Mouse (Mus musculus): ENCODE data around the gene Supt20. TPM values are rescaled to one million over a fixed set of nuclear protein-coding genes. Genes with fewer than 3 reads are reported as not detected.

Supt20 gene
- polyA plus RNA-seq, 1 experiment = 45.0 TPM

GRCm38 (mm10) chr3:54668141-54668540 is 24.5 kb upstream of the Supt20 start:
- TF ChIP-seq CTCF (IDR thresholded peaks at IDR 0.05; ENCODE audit: extremely low read depth, insufficient read depth, low read length) (no peak), POLR2A (IDR thresholded peaks at IDR 0.05; ENCODE audit: extremely low read depth, insufficient read depth, low read length) (no peak)
- no peak overlapping the region for H3K27ac ChIP-seq (ENCODE audit: insufficient read depth, low read length)
- H3K4me3 ChIP-seq (ENCODE audit: insufficient read depth, low read length) = no peak overlapping the region
- H3K4me1 ChIP-seq (ENCODE audit: control insufficient read depth, insufficient read depth, low read length) = peaks cover 2% of the 10 kb centered on the region; the same call in 1 of the 2 replicates

- no peak for TF ChIP-seq CTCF (IDR thresholded peaks at IDR 0.05; ENCODE audit: extremely low read depth, insufficient read depth, low read length)
- no peak for TF ChIP-seq POLR2A (IDR thresholded peaks at IDR 0.05; ENCODE audit: extremely low read depth, insufficient read depth, low read length)
- peaks cover 2% of the 10 kb centered on the region; the same call in 1 of the 2 replicates for H3K4me1 ChIP-seq (ENCODE audit: control insufficient read depth, insufficient read depth, low read length)
Measured at GRCm38 (mm10) chr3:54668722-54669121, 23.9 kb upstream of the Supt20 start.

GRCm38 (mm10) chr3:54669559-54669958 is 23.0 kb upstream of the Supt20 start:
- TF ChIP-seq POLR2A (IDR thresholded peaks at IDR 0.05; ENCODE audit: extremely low read depth, insufficient read depth, low read length) (no peak), CTCF (IDR thresholded peaks at IDR 0.05; ENCODE audit: extremely low read depth, insufficient read depth, low read length) (no peak)
- Histone ChIP-seq H3K27ac (ENCODE audit: insufficient read depth, low read length) (no peak overlapping the region), H3K4me3 (ENCODE audit: insufficient read depth, low read length) (no peak overlapping the region), H3K4me1 (ENCODE audit: control insufficient read depth, insufficient read depth, low read length) (peaks cover 2% of the 10 kb centered on the region; the same call in 1 of the 2 replicates)

More at GRCm38 (mm10) chr3:54668722-54669121, 23.9 kb upstream of the Supt20 start:
- H3K27ac ChIP-seq (ENCODE audit: insufficient read depth, low read length) = no peak overlapping the region
- no peak overlapping the region for H3K4me3 ChIP-seq (ENCODE audit: insufficient read depth, low read length)

GRCm38 (mm10) chr3:54672111-54672510 is 20.5 kb upstream of the Supt20 start:
- no peak overlapping the region for H3K4me3 ChIP-seq (ENCODE audit: insufficient read depth, low read length)
- TF ChIP-seq POLR2A (IDR thresholded peaks at IDR 0.05; ENCODE audit: extremely low read depth, insufficient read depth, low read length) (no peak), CTCF (IDR thresholded peaks at IDR 0.05; ENCODE audit: extremely low read depth, insufficient read depth, low read length) (no peak)
- H3K27ac ChIP-seq (ENCODE audit: insufficient read depth, low read length) = no peak overlapping the region
- H3K4me1 ChIP-seq (ENCODE audit: control insufficient read depth, insufficient read depth, low read length) = peaks cover 2% of the 10 kb centered on the region; the same call in 1 of the 2 replicates

- Histone ChIP-seq H3K4me3 (ENCODE audit: insufficient read depth, low read length) (no peak overlapping the region), H3K27ac (ENCODE audit: insufficient read depth, low read length) (no peak overlapping the region), H3K4me1 (ENCODE audit: control insufficient read depth, insufficient read depth, low read length) (peaks cover 2% of the 10 kb centered on the region; the same call in 1 of the 2 replicates)
- TF ChIP-seq CTCF (IDR thresholded peaks at IDR 0.05; ENCODE audit: extremely low read depth, insufficient read depth, low read length) = peak; percentile 46; the same call in 1 of the 2 replicates
- TF ChIP-seq POLR2A (IDR thresholded peaks at IDR 0.05; ENCODE audit: extremely low read depth, insufficient read depth, low read length) = no peak
Measured at GRCm38 (mm10) chr3:54672557-54673529, 19.8 kb upstream of the Supt20 start.

- Histone ChIP-seq H3K27ac (ENCODE audit: insufficient read depth, low read length) (no peak overlapping the region), H3K4me3 (ENCODE audit: insufficient read depth, low read length) (no peak overlapping the region), H3K4me1 (ENCODE audit: control insufficient read depth, insufficient read depth, low read length) (peaks cover 2% of the 10 kb centered on the region; the same call in 1 of the 2 replicates)
- TF ChIP-seq CTCF (IDR thresholded peaks at IDR 0.05; ENCODE audit: extremely low read depth, insufficient read depth, low read length) = no peak
- no peak for TF ChIP-seq POLR2A (IDR thresholded peaks at IDR 0.05; ENCODE audit: extremely low read depth, insufficient read depth, low read length)
Measured at GRCm38 (mm10) chr3:54676818-54677217, 15.8 kb upstream of the Supt20 start.

- Histone ChIP-seq H3K27ac (ENCODE audit: insufficient read depth, low read length) (no peak overlapping the region), H3K4me3 (ENCODE audit: insufficient read depth, low read length) (no peak overlapping the region), H3K4me1 (ENCODE audit: control insufficient read depth, insufficient read depth, low read length) (no peaks in the 10 kb centered on the region)
- TF ChIP-seq POLR2A (IDR thresholded peaks at IDR 0.05; ENCODE audit: extremely low read depth, insufficient read depth, low read length) (no peak), CTCF (IDR thresholded peaks at IDR 0.05; ENCODE audit: extremely low read depth, insufficient read depth, low read length) (no peak)
Measured at GRCm38 (mm10) chr3:54681310-54682204, 11.1 kb upstream of the Supt20 start.

GRCm38 (mm10) chr3:54685202-54685601 is 7.4 kb upstream of the Supt20 start:
- no peak overlapping the region for H3K27ac ChIP-seq (ENCODE audit: insufficient read depth, low read length)
- TF ChIP-seq POLR2A (IDR thresholded peaks at IDR 0.05; ENCODE audit: extremely low read depth, insufficient read depth, low read length) (no peak), CTCF (IDR thresholded peaks at IDR 0.05; ENCODE audit: extremely low read depth, insufficient read depth, low read length) (no peak)
- no peak overlapping the region for H3K4me3 ChIP-seq (ENCODE audit: insufficient read depth, low read length)
- H3K4me1 ChIP-seq (ENCODE audit: control insufficient read depth, insufficient read depth, low read length) = no peaks in the 10 kb centered on the region

GRCm38 (mm10) chr3:54687245-54687644 is 5.4 kb upstream of the Supt20 start:
- TF ChIP-seq CTCF (IDR thresholded peaks at IDR 0.05; ENCODE audit: extremely low read depth, insufficient read depth, low read length) (no peak), POLR2A (IDR thresholded peaks at IDR 0.05; ENCODE audit: extremely low read depth, insufficient read depth, low read length) (no peak)
- Histone ChIP-seq H3K4me1 (ENCODE audit: control insufficient read depth, insufficient read depth, low read length) (no peaks in the 10 kb centered on the region; the same call in 1 of the 2 replicates), H3K27ac (ENCODE audit: insufficient read depth, low read length) (no peak overlapping the region), H3K4me3 (ENCODE audit: insufficient read depth, low read length) (no peak overlapping the region)
